Mouse (Mus musculus) neural tube, embryonic 11.5 days (tissue): Measurements from ENCODE around the gene Bag6. TPM values are rescaled to one million over a fixed set of nuclear protein-coding genes. Genes with fewer than 3 reads are reported as not detected.

Source experiments
- ATAC-seq: fragments of 200-750 bp; cut with Nextera tagmentation; 2 replicates; pipeline ENCODE4 v1.8.0; 2017; ENCODE audit warnings: moderate number of reproducible peaks, mild to moderate bottlenecking, moderate TSS enrichment, moderate library complexity; ENCODE audit not compliant: insufficient read depth, low FRiP score, low TSS enrichment
- DNase-seq: peaks from one replicate; pipeline ENCODE4 v3.0.0-alpha.2; 2015; ENCODE audit warnings: low spot score
- H3K27ac ChIP-seq: fragments of 300-500 bp; sonication (generic); 2 replicates; pipeline ENCODE4 v1.5.1; 2014; ENCODE audit warnings: low read depth, mild to moderate bottlenecking, low read length
- H3K27me3 ChIP-seq: fragments of 300-500 bp; sonication (generic); 2 replicates; pipeline ENCODE4 v1.6.1; 2014; ENCODE audit warnings: mild to moderate bottlenecking, low read length, mixed read lengths; ENCODE audit not compliant: control insufficient read depth, insufficient read depth
- H3K36me3 ChIP-seq: fragments of 300-500 bp; sonication (generic); 2 replicates; pipeline ENCODE4 v1.6.1; 2014; ENCODE audit warnings: mild to moderate bottlenecking, low read length, moderate library complexity, mixed read lengths; ENCODE audit not compliant: control insufficient read depth, insufficient read depth
- H3K4me1 ChIP-seq: fragments of 300-500 bp; sonication (generic); 2 replicates; pipeline ENCODE4 v1.6.1; 2014; ENCODE audit warnings: low read length, mixed read lengths; ENCODE audit not compliant: control insufficient read depth, insufficient read depth
- H3K4me2 ChIP-seq: fragments of 300-500 bp; sonication (generic); 2 replicates; pipeline ENCODE4 v1.6.1; 2014; ENCODE audit warnings: low read depth, mild to moderate bottlenecking, moderate library complexity
- H3K4me3 ChIP-seq: fragments of 300-500 bp; sonication (generic); 2 replicates; pipeline ENCODE4 v1.5.1; 2014; ENCODE audit warnings: low read depth, low read length
- H3K9ac ChIP-seq: fragments of 300-500 bp; sonication (generic); 2 replicates; pipeline ENCODE4 v1.6.1; 2014; ENCODE audit warnings: mild to moderate bottlenecking, low read length
- H3K9me3 ChIP-seq: fragments of 300-500 bp; sonication (generic); 2 replicates; pipeline ENCODE4 v1.6.1; 2016; ENCODE audit warnings: low read length; ENCODE audit not compliant: control insufficient read depth
- WGBS: fragments of 180-500 bp; shearing (Covaris S2); extraction: QIAGEN DNeasy Blood & Tissue Kit; methylation state at CpG from one replicate; pipeline ENCODE4 v1.1.7; 2014; 5-methylcytosine and 5-hydroxymethylcytosine counted together
- polyA plus RNA-seq: library from polyadenylated mRNA; unstranded; fragments of >200 nt; fragmentation: Nextera tagmentation; extraction: Ambion mirVana; gene quantifications from 2 replicates; pipeline ENCODE4 v1.2.1, GENCODE M21; 2014

The Bag6 gene
- polyA plus RNA-seq, 1 experiment from 2014 or later, result 99.4 TPM

DNA sequence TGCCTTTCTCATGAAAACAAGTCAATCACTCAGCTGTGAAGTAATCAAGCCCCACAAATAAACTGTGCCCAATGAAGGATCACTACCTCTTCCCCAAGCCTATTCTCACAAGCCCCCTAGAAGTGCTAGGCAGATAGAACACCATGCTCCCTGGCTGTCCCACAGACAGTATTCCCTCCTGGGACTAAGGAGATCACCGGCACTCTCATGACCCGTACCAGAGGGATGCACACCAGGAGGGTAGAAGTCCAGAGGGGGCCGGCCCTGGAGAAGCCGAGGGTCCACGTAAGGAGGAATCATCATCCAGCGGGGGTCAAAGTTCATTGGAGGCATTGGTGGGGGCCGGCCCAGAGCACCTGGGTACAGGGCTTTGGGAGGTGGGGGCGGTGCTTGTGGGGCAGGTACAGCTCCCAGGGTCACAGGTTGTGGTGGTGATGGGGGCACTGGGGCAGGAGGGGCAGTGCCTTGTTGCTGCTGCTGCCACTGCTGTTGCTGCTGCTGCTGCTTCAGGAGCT lies 22.7 kb downstream of the Bag6 start:
- H3K4me1 ChIP-seq, result peaks cover 3% of the 10 kb centered on the region
- H3K27ac ChIP-seq, result no peak overlapping the region
- no peaks in the 10 kb centered on the region for H3K27me3 ChIP-seq
- WGBS, result 94% methylated on average over 8 of the region's 8 CpGs
- H3K4me3 ChIP-seq, result no peak overlapping the region
- no peak overlapping the region for H3K4me2 ChIP-seq
- ATAC-seq, result no peak
- DNase-seq, result no peak
- no peak overlapping the region for H3K9ac ChIP-seq
- H3K9me3 ChIP-seq, result no peaks in the 10 kb centered on the region
- H3K36me3 ChIP-seq, result peaks cover 89% of the 10 kb centered on the region

DNA sequence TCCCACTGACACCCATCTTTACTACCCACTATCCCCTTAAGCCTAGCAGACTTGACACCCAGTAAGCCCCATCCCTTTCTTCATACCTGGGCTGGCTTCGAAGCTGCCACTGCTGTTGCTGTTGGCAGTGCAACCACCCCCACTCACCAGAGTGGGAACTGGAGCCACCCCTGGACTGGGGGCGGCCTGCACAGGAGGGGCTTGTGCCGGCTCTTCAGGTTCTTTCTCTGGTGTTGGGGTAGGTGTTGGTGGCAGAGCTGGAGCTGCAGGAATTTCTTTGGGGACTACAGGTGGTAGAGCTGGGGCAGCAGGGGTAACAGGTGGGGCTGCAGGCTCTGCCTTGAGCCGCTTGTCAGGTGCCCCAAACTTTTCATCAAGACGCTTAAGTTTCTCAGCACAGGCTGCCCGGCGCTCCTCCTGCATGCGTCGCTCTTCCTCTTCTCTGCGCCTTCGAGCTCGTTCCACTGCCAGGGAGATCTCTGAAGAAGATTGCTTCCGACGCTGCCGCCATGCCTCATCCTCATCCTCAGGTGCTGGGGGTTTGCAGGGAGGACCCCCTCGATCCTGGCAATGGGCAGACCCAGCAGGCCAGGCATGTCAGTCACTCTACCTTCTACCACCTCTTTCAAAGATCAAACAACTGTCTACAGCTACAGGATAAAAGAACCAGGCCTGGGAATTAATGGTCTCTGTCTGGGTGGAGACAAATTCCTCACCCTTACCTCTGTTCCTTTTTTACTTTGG lies 24.0 kb downstream of the Bag6 start:
- Histone ChIP-seq H3K4me3 (no peak overlapping the region), H3K9me3 (no peaks in the 10 kb centered on the region), H3K9ac (no peak overlapping the region), H3K4me2 (no peak overlapping the region), H3K36me3 (peaks cover 76% of the 10 kb centered on the region), H3K27me3 (no peaks in the 10 kb centered on the region), H3K27ac (no peak overlapping the region), H3K4me1 (peaks cover 8% of the 10 kb centered on the region)
- DNase-seq (no peak), ATAC-seq (no peak)
- WGBS, result 97% methylated on average over 16 of the region's 16 CpGs

DNA sequence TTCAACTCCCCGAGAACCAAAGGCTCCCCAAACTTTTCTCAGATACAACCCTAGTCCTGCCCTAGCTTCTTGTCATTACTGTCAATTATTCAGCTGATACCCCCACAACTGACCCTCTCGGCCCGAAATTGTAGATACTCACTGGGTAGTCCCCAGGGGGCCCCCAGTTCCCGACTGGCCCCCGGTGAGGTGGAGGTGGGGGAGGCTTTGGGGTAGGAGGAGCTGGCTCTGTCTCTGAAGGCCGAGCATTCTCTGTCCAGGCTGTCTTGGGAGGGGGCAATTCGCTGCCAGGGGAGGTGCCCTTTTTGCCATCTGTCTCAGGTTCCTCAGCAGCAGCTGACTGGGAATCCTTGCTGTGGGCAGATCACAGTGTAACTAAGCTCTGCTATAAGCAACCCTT lies 24.7 kb downstream of the Bag6 start:
- WGBS, result 93% methylated on average over 7 of the region's 7 CpGs
- no peaks in the 10 kb centered on the region for H3K9me3 ChIP-seq
- no peak overlapping the region for H3K9ac ChIP-seq
- H3K27ac ChIP-seq, result no peak overlapping the region
- DNase-seq, result no peak
- no peaks in the 10 kb centered on the region for H3K27me3 ChIP-seq
- no peak overlapping the region for H3K4me3 ChIP-seq
- H3K4me2 ChIP-seq, result no peak overlapping the region
- H3K36me3 ChIP-seq, result peaks cover 70% of the 10 kb centered on the region
- H3K4me1 ChIP-seq, result peaks cover 8% of the 10 kb centered on the region
- no peak for ATAC-seq

DNA sequence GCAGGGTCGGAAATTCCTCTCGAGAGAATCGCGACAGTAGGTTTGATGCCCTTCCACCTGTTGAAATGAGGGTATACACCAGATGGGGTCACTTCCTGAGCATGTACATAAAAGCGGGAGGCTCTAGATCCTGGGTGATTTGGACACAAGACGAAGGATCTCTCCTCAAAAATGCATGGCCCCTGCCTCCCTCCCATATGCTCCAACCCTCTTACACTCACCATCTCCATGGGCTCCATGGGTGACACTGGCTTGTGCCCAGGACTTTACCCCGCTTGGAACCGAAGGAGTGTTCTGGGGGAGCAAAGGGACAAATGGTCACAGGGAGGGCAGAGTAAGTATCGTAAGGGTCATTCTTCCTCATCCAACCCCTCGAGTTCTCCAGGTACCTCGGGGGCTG lies 26.4 kb downstream of the Bag6 start:
- peaks cover 52% of the 10 kb centered on the region for H3K36me3 ChIP-seq
- H3K4me2 ChIP-seq, result no peak overlapping the region
- H3K27ac ChIP-seq, result no peak overlapping the region
- H3K27me3 ChIP-seq, result no peaks in the 10 kb centered on the region
- peaks cover 16% of the 10 kb centered on the region for H3K4me1 ChIP-seq
- no peaks in the 10 kb centered on the region for H3K9me3 ChIP-seq
- no peak for DNase-seq
- H3K9ac ChIP-seq, result no peak overlapping the region
- no peak overlapping the region for H3K4me3 ChIP-seq
- 86% methylated on average over 11 of the region's 11 CpGs for WGBS
- ATAC-seq, result no peak

DNA sequence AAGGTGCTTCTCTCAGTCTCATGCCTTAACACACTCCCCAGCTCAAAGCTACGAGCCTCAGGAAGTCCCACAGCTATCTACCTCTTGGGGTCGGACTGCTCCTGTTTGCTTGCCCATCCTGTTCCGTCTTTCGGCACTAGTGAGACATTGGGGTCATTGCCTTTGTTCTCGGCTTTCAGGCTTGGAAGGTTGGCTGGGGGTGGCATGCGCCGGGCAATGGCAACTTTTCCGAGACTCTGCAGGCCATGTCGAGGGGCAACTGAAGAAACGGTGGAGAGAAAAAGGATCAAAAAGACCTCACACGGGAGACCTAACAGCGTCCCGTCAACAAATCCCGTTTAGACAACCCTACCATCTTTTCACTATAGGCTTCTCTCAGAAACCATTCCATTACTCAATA lies 27.1 kb downstream of the Bag6 start:
- peaks cover 16% of the 10 kb centered on the region for H3K4me1 ChIP-seq
- peaks cover 45% of the 10 kb centered on the region for H3K36me3 ChIP-seq
- no peak for DNase-seq
- WGBS, result 84% methylated on average over 14 of the region's 14 CpGs
- H3K9me3 ChIP-seq, result no peaks in the 10 kb centered on the region
- no peak for ATAC-seq
- no peak overlapping the region for H3K4me3 ChIP-seq
- no peak overlapping the region for H3K27ac ChIP-seq
- peak overlapping the region; percentile 99; the same call in 1 of the 2 replicates for H3K9ac ChIP-seq
- H3K27me3 ChIP-seq, result no peaks in the 10 kb centered on the region
- peak overlapping the region; percentile 79; the same call in 1 of the 2 replicates for H3K4me2 ChIP-seq

DNA sequence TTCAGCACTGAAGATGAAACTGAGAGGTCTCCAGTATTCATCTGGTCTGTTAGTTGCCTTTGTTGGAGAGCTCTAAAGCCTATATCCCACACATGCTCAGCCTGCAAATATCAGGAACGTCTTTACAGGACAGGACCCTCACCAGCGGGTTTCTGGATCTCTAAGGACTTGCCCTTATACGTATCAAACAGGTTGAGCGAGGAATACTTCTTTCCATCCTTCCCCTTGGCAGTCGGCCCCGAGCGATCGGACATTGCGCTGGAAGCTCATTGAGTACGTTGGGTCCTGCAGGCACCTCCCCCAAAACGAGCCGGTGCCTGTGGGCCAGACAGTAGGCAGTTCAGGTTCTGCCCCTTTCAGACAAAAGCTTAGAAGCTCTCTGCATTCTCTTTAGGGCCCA lies 27.8 kb downstream of the Bag6 start:
- no peaks in the 10 kb centered on the region for H3K9me3 ChIP-seq
- peak overlapping the region; percentile 79 for H3K4me2 ChIP-seq
- no peak for DNase-seq
- H3K27ac ChIP-seq, result no peak overlapping the region
- H3K4me1 ChIP-seq, result peaks cover 16% of the 10 kb centered on the region
- WGBS, result 73% methylated on average over 12 of the region's 12 CpGs
- peak overlapping the region; percentile 99 for H3K9ac ChIP-seq
- no peak for ATAC-seq
- peaks cover 39% of the 10 kb centered on the region for H3K36me3 ChIP-seq
- H3K27me3 ChIP-seq, result no peaks in the 10 kb centered on the region
- peak overlapping the region; percentile 86 for H3K4me3 ChIP-seq

DNA sequence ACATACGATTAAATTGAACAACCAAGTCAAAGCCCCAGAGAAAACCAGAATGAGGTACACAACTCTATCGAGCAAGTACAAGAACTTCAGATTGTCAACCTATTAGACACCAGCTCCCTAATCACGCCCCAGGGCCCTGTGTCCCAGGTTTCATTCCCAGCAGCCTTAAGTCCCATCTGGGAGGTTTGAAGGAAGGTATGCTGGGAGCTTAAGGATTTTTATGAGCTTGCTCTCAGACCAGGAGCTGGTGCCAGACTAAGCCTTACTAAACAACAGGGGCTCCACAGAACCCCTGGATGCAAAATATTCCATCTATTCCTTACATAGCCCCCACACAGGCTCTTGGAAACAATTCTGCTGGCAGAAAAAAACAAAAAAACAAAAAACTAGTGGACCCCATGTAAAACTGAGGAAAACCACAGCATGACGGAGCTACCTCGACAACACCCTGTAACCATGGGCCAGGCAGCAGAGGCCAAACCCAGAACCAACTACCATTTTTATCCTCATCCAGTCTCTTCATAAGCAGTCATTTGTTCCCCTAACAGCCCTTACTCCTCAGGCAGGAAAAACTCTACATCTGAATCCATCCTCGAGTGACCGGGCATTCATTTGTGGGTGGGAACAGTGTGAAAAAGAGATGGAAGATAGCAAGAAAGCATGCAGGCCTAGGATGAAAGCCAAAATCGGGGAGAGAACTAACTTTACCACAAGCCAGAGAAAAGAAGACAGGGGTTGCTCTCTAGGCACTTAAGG lies 28.5 kb downstream of the Bag6 start:
- H3K9me3 ChIP-seq, result no peaks in the 10 kb centered on the region
- no peaks in the 10 kb centered on the region for H3K27me3 ChIP-seq
- H3K36me3 ChIP-seq, result peaks cover 32% of the 10 kb centered on the region
- H3K4me2 ChIP-seq, result peak overlapping the region; percentile 79
- H3K4me1 ChIP-seq, result peaks cover 16% of the 10 kb centered on the region
- peak overlapping the region; percentile 92; the same call in 1 of the 2 replicates for H3K27ac ChIP-seq
- H3K4me3 ChIP-seq, result peak overlapping the region; percentile 86
- DNase-seq (no peak), ATAC-seq (no peak)
- WGBS, result 21% methylated on average over 8 of the region's 8 CpGs
- peak overlapping the region; percentile 99 for H3K9ac ChIP-seq

DNA sequence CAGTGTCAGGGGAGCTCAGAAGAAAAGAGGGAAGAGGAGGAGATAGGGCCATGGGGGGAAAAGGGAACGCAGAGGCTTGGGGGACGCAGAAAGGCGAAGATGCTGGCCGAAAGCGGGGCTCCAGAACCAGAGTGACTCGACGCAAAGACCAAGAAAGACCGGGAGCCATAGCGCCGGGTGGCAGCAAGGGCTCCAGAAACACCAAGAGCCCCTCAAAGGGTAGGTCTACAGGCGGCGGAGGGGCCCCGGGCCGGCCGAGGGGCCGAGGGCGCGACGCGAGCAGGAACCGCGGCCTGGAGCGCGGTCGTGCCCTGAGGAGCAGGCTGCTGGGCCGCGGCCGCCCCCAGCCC lies 29.2 kb downstream of the Bag6 start:
- no peak for ATAC-seq
- DNase-seq, result no peak
- 0% methylated on average over 15 of the region's 28 CpGs for WGBS
- Histone ChIP-seq H3K36me3 (peaks cover 25% of the 10 kb centered on the region), H3K27ac (peak overlapping the region; percentile 92), H3K9ac (peak overlapping the region; percentile 99), H3K27me3 (no peaks in the 10 kb centered on the region), H3K4me2 (peak overlapping the region; percentile 79), H3K9me3 (no peaks in the 10 kb centered on the region), H3K4me1 (peaks cover 16% of the 10 kb centered on the region), H3K4me3 (peak overlapping the region; percentile 86)
